ENCODE assay signal across 7 mouse cellular contexts in the genomic region with DNA sequence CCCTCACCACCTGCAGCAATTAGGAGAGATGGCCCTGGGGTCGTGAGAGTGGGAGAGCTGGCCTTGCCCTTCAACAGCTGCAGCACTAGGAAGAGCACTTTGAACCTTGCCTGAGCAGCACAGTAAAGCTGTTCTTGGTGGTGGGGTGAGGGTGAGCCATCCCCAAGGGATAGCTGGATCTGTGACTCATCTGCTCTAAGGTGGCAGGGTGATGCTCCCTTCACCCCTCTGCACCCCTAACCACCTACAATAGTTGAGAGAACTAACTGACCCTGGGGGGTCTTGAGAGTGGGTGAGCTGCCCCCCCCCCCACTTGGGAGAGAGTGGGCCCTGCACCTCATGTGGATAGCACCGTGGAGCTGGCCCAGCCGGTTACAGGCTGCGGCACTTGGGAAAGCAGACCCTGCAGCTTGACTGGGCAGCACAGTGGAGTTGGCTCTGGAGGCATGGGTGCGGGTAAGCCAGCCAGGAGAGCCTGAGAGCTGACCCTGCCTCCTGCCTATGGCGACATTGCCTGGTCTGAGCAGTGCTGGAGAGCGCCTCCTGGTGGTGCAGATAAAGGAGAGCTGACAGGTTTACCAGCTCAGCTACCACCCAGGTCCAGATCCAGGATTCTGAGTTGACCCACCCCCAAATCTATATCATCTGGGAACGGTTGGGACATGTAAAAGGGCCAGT. TPM values are rescaled to one million over a fixed set of nuclear protein-coding genes. Genes with fewer than 3 reads are reported as not detected.
DNase-seq lines count a peak whose midpoint lies in the region; ATAC-seq lines count a peak whose summit lies in the region.

No protein-coding gene starts in this region.

- H3K4me3 ChIP-seq in neural tube, embryonic 15.5 days (replicated peaks): no peak overlapping the region
- H3K4me3 ChIP-seq in forebrain, embryonic 11.5 days (ENCODE audit: low read depth, low read length): no peak overlapping the region
- H3K4me3 ChIP-seq in limb, embryonic 10.5 days: no peak overlapping the region
- H3K4me3 ChIP-seq in midbrain, embryonic 13.5 days (replicated peaks): no peak overlapping the region

- no peak overlapping the region for H3K27ac ChIP-seq in neural tube, embryonic 15.5 days (replicated peaks)
- H3K27ac ChIP-seq in forebrain, embryonic 11.5 days (ENCODE audit: low read depth, low read length): no peak overlapping the region
- H3K27ac ChIP-seq in limb, embryonic 10.5 days: peak overlapping the region; percentile 10; the same call in 1 of the 2 replicates
- no peak overlapping the region for H3K27ac ChIP-seq in midbrain, embryonic 13.5 days

- H3K36me3 ChIP-seq in neural tube, embryonic 15.5 days: no peaks in the 10 kb centered on the region
- no peaks in the 10 kb centered on the region for H3K36me3 ChIP-seq in forebrain, embryonic 11.5 days (ENCODE audit: control insufficient read depth, insufficient read depth, low read length)
- no peaks in the 10 kb centered on the region for H3K36me3 ChIP-seq in limb, embryonic 10.5 days
- no peaks in the 10 kb centered on the region for H3K36me3 ChIP-seq in midbrain, embryonic 13.5 days

- peak; percentile 49 for DNase-seq in neural tube, embryonic 10.5 days (ENCODE audit: extremely low spot score, low spot score)
- DNase-seq in adrenal gland, postnatal 36 days: peak; percentile 53 to 70
- DNase-seq in forebrain, embryonic 11.5 days (ENCODE audit: low spot score): peak; percentile 74
- peak; percentile 71 for DNase-seq in limb, embryonic 10.5 days (ENCODE audit: low spot score)
- no peak for DNase-seq in c-Kit-positive CD71-positive TER-119-positive erythroid progenitor cells, embryonic 14.5 days (ENCODE audit: low spot score)

- no peak overlapping the region for H3K9ac ChIP-seq in neural tube, embryonic 15.5 days (replicated peaks)
- H3K9ac ChIP-seq in forebrain, embryonic 11.5 days (ENCODE audit: low read length): no peak overlapping the region
- H3K9ac ChIP-seq in midbrain, embryonic 13.5 days (replicated peaks): no peak overlapping the region

- no peak for ATAC-seq in neural tube, embryonic 15.5 days (ENCODE audit: low FRiP score)
- ATAC-seq in forebrain, embryonic 11.5 days (replicated peaks; ENCODE audit: low FRiP score): peak; percentile 69
- ATAC-seq in midbrain, embryonic 13.5 days: peak; percentile 65

- H3K4me2 ChIP-seq in neural tube, embryonic 15.5 days: no peak overlapping the region
- H3K4me2 ChIP-seq in forebrain, embryonic 11.5 days (ENCODE audit: low read depth, low read length, severe bottlenecking): no peak overlapping the region
- H3K4me2 ChIP-seq in midbrain, embryonic 13.5 days (replicated peaks): no peak overlapping the region

- WGBS in neural tube, embryonic 15.5 days: 33% methylated on average over 8 of the region's 8 CpGs
- 39% methylated on average over 8 of the region's 8 CpGs for WGBS in forebrain, embryonic 11.5 days
- WGBS in limb, embryonic 10.5 days: 36% methylated on average over 8 of the region's 8 CpGs
- WGBS in midbrain, embryonic 13.5 days: 38% methylated on average over 8 of the region's 8 CpGs

- H3K9me3 ChIP-seq in neural tube, embryonic 15.5 days (replicated peaks): no peaks in the 10 kb centered on the region
- no peaks in the 10 kb centered on the region for H3K9me3 ChIP-seq in forebrain, embryonic 11.5 days (ENCODE audit: control insufficient read depth, low read length)
- no peaks in the 10 kb centered on the region for H3K9me3 ChIP-seq in limb, embryonic 10.5 days (replicated peaks)
- H3K9me3 ChIP-seq in midbrain, embryonic 13.5 days: no peaks in the 10 kb centered on the region

- H3K4me1 ChIP-seq in neural tube, embryonic 15.5 days: no peaks in the 10 kb centered on the region
- H3K4me1 ChIP-seq in forebrain, embryonic 11.5 days (replicated peaks; ENCODE audit: control insufficient read depth, insufficient read depth, low read length): no peaks in the 10 kb centered on the region
- peaks cover 16% of the 10 kb centered on the region for H3K4me1 ChIP-seq in limb, embryonic 10.5 days
- no peaks in the 10 kb centered on the region for H3K4me1 ChIP-seq in midbrain, embryonic 13.5 days (replicated peaks)

- H3K27me3 ChIP-seq in neural tube, embryonic 15.5 days (replicated peaks): no peaks in the 10 kb centered on the region
- H3K27me3 ChIP-seq in forebrain, embryonic 11.5 days (ENCODE audit: control insufficient read depth, insufficient read depth, low read length): no peaks in the 10 kb centered on the region
- H3K27me3 ChIP-seq in limb, embryonic 10.5 days (ENCODE audit: low read depth, poor library complexity, severe bottlenecking): no peaks in the 10 kb centered on the region
- no peaks in the 10 kb centered on the region for H3K27me3 ChIP-seq in midbrain, embryonic 13.5 days

RNA-seq across cellular contexts. Expression of a gene that starts 12.1 kb away (rescaled TPM):
- polyA plus RNA-seq in neural tube, embryonic 15.5 days (2015; fragmentation: Nextera tagmentation; extraction: Ambion mirVana): 11.0 and 14.2 TPM in 2 replicates
- total RNA-seq in adrenal gland, postnatal 36 days (2021): 1 to 10 TPM; 2.1 TPM
- polyA plus RNA-seq in forebrain, embryonic 11.5 days (2014; fragmentation: Nextera tagmentation; extraction: Ambion mirVana): 30.7 and 32.3 TPM in 2 replicates
- 36.3 and 40.6 TPM in 2 replicates for polyA plus RNA-seq in limb, embryonic 10.5 days (2016; fragmentation: Nextera tagmentation; extraction: Ambion mirVana)
- 20.9 and 24.2 TPM in 2 replicates for polyA plus RNA-seq in midbrain, embryonic 13.5 days (2015; fragmentation: Nextera tagmentation; extraction: Ambion mirVana)

RNA-seq across cellular contexts. Expression of a gene that starts 42.4 kb away (rescaled TPM):
- 11.5 and 12.6 TPM in 2 replicates for polyA plus RNA-seq in neural tube, embryonic 15.5 days (2015; fragmentation: Nextera tagmentation; extraction: Ambion mirVana)
- 10 to 100 TPM in 1 of 2 experiments, 1 to 10 TPM in 1; 4.7 to 11.3 TPM for total RNA-seq in adrenal gland, postnatal 36 days (2021)
- 1.1 and 1.6 TPM in 2 replicates for polyA plus RNA-seq in forebrain, embryonic 11.5 days (2014; fragmentation: Nextera tagmentation; extraction: Ambion mirVana)
- 0.45 and 0.64 TPM in 2 replicates for polyA plus RNA-seq in limb, embryonic 10.5 days (2016; fragmentation: Nextera tagmentation; extraction: Ambion mirVana)
- 3.6 and 3.9 TPM in 2 replicates for polyA plus RNA-seq in midbrain, embryonic 13.5 days (2015; fragmentation: Nextera tagmentation; extraction: Ambion mirVana)
